Mouse (Mus musculus) lung, postnatal 0 days (tissue): Measurements from ENCODE around the gene Dppa3.

ENCODE experiments used
- CTCF ChIP-seq: IDR thresholded peaks from 2 replicates; pipeline ENCODE4 v1.5.1; 2016; ENCODE audit warnings: antibody characterized with exemption, mild to moderate bottlenecking
- EP300 ChIP-seq: IDR thresholded peaks from 2 replicates; pipeline ENCODE4 v1.6.1; 2016; ENCODE audit warnings: antibody characterized with exemption, mild to moderate bottlenecking, control low read depth

DNA sequence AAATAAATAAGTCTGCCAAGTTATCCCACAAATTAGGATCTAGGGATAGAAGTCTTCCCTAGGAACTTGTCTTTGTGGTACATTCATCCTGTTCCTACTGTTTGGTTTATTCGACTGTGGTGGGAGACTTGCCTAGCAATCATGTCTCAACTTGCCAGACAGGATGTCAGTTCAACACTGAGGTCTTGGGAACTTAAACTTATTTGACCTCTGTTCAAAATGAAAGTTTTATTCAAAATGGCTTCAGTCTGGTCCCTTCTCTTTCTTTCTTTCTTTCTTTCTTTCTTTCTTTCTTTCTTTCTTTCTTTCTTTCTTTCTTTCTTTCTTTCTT, 23.3 kb upstream of the Dppa3 start:
- TF ChIP-seq CTCF, result no peak
- TF ChIP-seq EP300, result no peak
